Comparison of ENCODE assay signal across 8 mouse cellular contexts in genomic region chr2:25399051-25399450, GRCm38 (mm10). TPM values are rescaled to one million over a fixed set of nuclear protein-coding genes. Genes with fewer than 3 reads are reported as not detected.
A peak's percentile ranks its signal among the peaks of the same experiment; 100 is the strongest.
DNase-seq lines count a peak whose midpoint lies in the region; ATAC-seq lines count a peak whose summit lies in the region.

TSS of gene Npdc1 (plus strand) at chr2:25399351.

- peaks cover 2% of the 10 kb centered on the region; the same call in 1 of the 2 replicates for H3K4me1 ChIP-seq in neural tube, embryonic 11.5 days (ENCODE audit: control insufficient read depth, insufficient read depth, low read length)
- H3K4me1 ChIP-seq in forebrain, embryonic 14.5 days (ENCODE audit: control insufficient read depth, insufficient read depth, low read length): peaks cover 10% of the 10 kb centered on the region
- H3K4me1 ChIP-seq in hindbrain, embryonic 10.5 days (replicated peaks): peaks cover 53% of the 10 kb centered on the region
- peaks cover 29% of the 10 kb centered on the region for H3K4me1 ChIP-seq in midbrain, embryonic 13.5 days (replicated peaks)

- peaks cover 57% of the 10 kb centered on the region for H3K27me3 ChIP-seq in neural tube, embryonic 11.5 days (ENCODE audit: control insufficient read depth, insufficient read depth, low read length)
- peaks cover 51% of the 10 kb centered on the region for H3K27me3 ChIP-seq in forebrain, embryonic 14.5 days (replicated peaks; ENCODE audit: control insufficient read depth, insufficient read depth, low read length)
- H3K27me3 ChIP-seq in hindbrain, embryonic 10.5 days (ENCODE audit: insufficient read depth, poor library complexity, severe bottlenecking): peaks cover 100% of the 10 kb centered on the region
- H3K27me3 ChIP-seq in midbrain, embryonic 13.5 days: peaks cover 75% of the 10 kb centered on the region

- no peak for DNase-seq in neural tube, embryonic 11.5 days (ENCODE audit: low spot score)
- DNase-seq in neural tube, embryonic 10.5 days (ENCODE audit: extremely low spot score, low spot score): no peak
- DNase-seq in forebrain, embryonic 14.5 days (ENCODE audit: low spot score): no peak
- no peak for DNase-seq in hindbrain, embryonic 10.5 days (ENCODE audit: low spot score)
- DNase-seq in cerebellum, adult 11-12 months: no peak
- DNase-seq in embryo, embryonic 10 days (ENCODE audit: low spot score): no peak

- H3K4me3 ChIP-seq in neural tube, embryonic 11.5 days (ENCODE audit: low read depth, low read length): no peak within 1 kb of the TSS
- H3K4me3 ChIP-seq in forebrain, embryonic 14.5 days (ENCODE audit: low read depth, low read length): no peak within 1 kb of the TSS
- H3K4me3 ChIP-seq in hindbrain, embryonic 10.5 days: no peak within 1 kb of the TSS
- no peak within 1 kb of the TSS for H3K4me3 ChIP-seq in midbrain, embryonic 13.5 days (replicated peaks)

- no peak within 1 kb of the TSS for H3K9ac ChIP-seq in neural tube, embryonic 11.5 days (ENCODE audit: low read length)
- no peak within 1 kb of the TSS; the same call in 1 of the 2 replicates for H3K9ac ChIP-seq in forebrain, embryonic 14.5 days (ENCODE audit: low read length)
- 0 out of 2 replicates have a peak within 1 kb of the TSS, but pooled peaks have one; percentile 21 for H3K9ac ChIP-seq in midbrain, embryonic 13.5 days (replicated peaks)

- 68% methylated on average over 8 of the region's 8 CpGs for WGBS in neural tube, embryonic 11.5 days
- WGBS in forebrain, embryonic 14.5 days: 60% methylated on average over 8 of the region's 8 CpGs
- 66% methylated on average over 8 of the region's 8 CpGs for WGBS in hindbrain, embryonic 10.5 days
- 63% methylated on average over 8 of the region's 8 CpGs for WGBS in midbrain, embryonic 13.5 days

- no peak within 1 kb of the TSS for H3K4me2 ChIP-seq in neural tube, embryonic 11.5 days (ENCODE audit: low read depth)
- H3K4me2 ChIP-seq in forebrain, embryonic 14.5 days (ENCODE audit: low read length): no peak within 1 kb of the TSS
- H3K4me2 ChIP-seq in midbrain, embryonic 13.5 days (replicated peaks): 0 out of 2 replicates have a peak within 1 kb of the TSS, but pooled peaks have one; percentile 49

- no peaks in the 10 kb centered on the region for H3K9me3 ChIP-seq in neural tube, embryonic 11.5 days (ENCODE audit: control insufficient read depth, low read length)
- no peaks in the 10 kb centered on the region for H3K9me3 ChIP-seq in forebrain, embryonic 14.5 days (replicated peaks; ENCODE audit: control insufficient read depth, low read length)
- no peaks in the 10 kb centered on the region for H3K9me3 ChIP-seq in hindbrain, embryonic 10.5 days
- H3K9me3 ChIP-seq in midbrain, embryonic 13.5 days: no peaks in the 10 kb centered on the region

- H3K36me3 ChIP-seq in neural tube, embryonic 11.5 days (ENCODE audit: control insufficient read depth, insufficient read depth, low read length): no peaks in the 10 kb centered on the region
- H3K36me3 ChIP-seq in forebrain, embryonic 14.5 days (ENCODE audit: control insufficient read depth, insufficient read depth, low read length): no peaks in the 10 kb centered on the region
- H3K36me3 ChIP-seq in hindbrain, embryonic 10.5 days: no peaks in the 10 kb centered on the region
- no peaks in the 10 kb centered on the region for H3K36me3 ChIP-seq in midbrain, embryonic 13.5 days

- no peak within 1 kb of the TSS for H3K27ac ChIP-seq in neural tube, embryonic 11.5 days (ENCODE audit: low read depth, low read length)
- no peak within 1 kb of the TSS for H3K27ac ChIP-seq in forebrain, embryonic 14.5 days (ENCODE audit: low read depth, low read length)
- no peak within 1 kb of the TSS for H3K27ac ChIP-seq in hindbrain, embryonic 10.5 days
- H3K27ac ChIP-seq in midbrain, embryonic 13.5 days: no peak within 1 kb of the TSS

- no peak for ATAC-seq in neural tube, embryonic 11.5 days (ENCODE audit: insufficient read depth, low FRiP score, low TSS enrichment)
- ATAC-seq in forebrain, embryonic 14.5 days: no peak
- ATAC-seq in midbrain, embryonic 13.5 days: no peak
- no peak for ATAC-seq in megakaryocyte-erythroid progenitor cell, adult 5-6 weeks (replicated peaks; ENCODE audit: low FRiP score, low TSS enrichment, poor library complexity, severe bottlenecking)

RNA-seq across cellular contexts. Expression of gene Npdc1, which starts in this region (rescaled TPM):
- polyA plus RNA-seq in neural tube, embryonic 11.5 days (2014; fragmentation: Nextera tagmentation; extraction: Ambion mirVana): 133 TPM in 2 replicates
- 263 and 331 TPM in 2 replicates for polyA plus RNA-seq in forebrain, embryonic 14.5 days (2014; fragmentation: Nextera tagmentation; extraction: Ambion mirVana)
- 75.1 and 155 TPM in 2 replicates for polyA plus RNA-seq in hindbrain, embryonic 10.5 days (2016; fragmentation: Nextera tagmentation; extraction: Ambion mirVana)
- polyA plus RNA-seq in midbrain, embryonic 13.5 days (2015; fragmentation: Nextera tagmentation; extraction: Ambion mirVana): 380 and 389 TPM in 2 replicates
- not detected in 2 replicates for total RNA-seq in megakaryocyte-erythroid progenitor cell, adult 5-6 weeks (2014; fragmentation: Nextera tagmentation)
- not detected in 2 replicates for total RNA-seq in megakaryocyte-erythroid progenitor cell, adult 5-6 weeks (2017)
